Mouse (Mus musculus): Measurements from ENCODE around the gene Pepd.

The Pepd gene

DNA sequence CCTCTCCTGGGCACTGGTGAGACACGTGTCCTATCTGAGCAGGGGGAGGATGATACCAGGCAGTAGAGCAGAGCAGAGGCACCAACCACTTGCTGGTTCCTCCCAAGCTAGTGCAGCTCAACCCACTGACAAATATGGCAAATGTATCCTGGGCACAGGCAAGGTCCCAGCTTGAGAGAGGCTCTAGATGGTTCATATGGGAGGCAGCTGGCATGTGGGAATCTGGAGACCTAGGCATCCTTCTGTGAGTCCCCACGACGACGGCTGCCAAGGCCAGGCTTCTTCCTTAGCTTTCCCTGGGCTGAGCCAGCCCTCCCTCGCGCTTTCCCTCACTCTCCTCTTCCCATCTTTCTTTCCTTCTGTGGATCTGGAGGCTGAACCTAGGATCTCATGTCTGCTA, 118.4 kb downstream of the Pepd start:
- DNase-seq, result no peak

DNA sequence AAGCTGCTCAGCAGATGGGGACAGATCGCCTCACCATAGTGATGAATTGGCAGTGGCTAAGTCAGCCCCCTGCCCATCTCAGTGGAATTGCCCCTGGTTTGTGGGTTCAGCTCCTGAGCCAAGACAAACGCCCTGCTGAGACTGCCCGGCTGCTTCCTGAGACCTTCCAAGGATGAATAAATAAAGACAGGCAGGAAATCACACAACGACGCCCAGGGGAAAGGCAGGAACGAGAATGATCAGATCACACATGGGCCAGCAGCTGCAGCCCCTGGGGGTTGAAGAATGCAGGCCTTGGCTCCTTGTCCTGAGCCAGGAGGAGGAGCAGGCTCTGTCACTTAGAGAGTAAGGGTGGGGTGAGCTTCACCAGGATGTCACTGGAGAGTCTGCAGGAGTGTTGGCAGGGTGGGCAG, 123.0 kb downstream of the Pepd start:
- DNase-seq, result no peak

- DNase-seq, result no peak
These were observed 123.4 kb downstream of the Pepd start for GRCm38 (mm10) chr7:35035565-35035964.

DNA sequence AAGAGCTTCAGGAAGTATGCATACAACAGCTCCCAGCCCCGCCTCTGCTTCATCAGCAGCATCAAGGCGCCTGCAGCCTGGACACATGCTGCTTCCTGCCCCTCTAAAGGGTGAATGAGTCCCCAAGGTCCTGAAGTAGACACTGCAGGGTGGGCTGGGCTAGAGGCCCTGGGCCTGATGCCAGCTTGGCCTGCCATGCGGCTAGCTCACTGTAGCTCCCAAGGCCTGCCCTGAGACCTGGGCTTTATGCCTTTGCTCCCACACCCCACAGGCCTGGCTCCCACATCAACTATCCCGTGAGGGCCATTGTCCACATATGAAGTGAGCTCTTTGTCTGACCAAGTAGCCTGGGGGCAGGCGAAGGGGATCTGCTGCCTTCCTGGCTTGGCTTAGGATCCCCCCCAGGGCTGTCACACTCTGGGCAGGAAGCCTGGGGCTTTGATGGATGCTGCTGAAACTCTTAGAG, 124.1 kb downstream of the Pepd start:
- no peak for DNase-seq

DNA sequence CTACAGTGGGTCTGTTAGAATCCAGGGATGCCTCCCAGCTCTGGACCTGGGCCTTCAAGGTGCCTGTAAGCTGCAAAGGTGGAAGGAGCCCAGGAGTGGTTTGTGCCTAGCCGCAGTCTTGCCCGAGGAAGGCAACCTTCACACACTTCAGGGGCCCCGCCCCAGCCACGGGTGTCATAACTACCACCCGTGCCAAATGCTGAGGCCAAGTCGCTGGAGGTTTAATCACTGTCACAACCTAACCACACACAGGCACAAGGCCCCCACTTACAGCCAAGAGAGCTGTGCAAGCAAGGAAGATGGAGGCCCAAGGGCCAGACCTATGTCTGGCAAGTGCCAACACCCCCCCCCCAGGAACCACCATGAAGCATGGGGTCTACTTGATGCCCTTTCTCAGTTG, 125.2 kb downstream of the Pepd start:
- no peak for DNase-seq

DNA sequence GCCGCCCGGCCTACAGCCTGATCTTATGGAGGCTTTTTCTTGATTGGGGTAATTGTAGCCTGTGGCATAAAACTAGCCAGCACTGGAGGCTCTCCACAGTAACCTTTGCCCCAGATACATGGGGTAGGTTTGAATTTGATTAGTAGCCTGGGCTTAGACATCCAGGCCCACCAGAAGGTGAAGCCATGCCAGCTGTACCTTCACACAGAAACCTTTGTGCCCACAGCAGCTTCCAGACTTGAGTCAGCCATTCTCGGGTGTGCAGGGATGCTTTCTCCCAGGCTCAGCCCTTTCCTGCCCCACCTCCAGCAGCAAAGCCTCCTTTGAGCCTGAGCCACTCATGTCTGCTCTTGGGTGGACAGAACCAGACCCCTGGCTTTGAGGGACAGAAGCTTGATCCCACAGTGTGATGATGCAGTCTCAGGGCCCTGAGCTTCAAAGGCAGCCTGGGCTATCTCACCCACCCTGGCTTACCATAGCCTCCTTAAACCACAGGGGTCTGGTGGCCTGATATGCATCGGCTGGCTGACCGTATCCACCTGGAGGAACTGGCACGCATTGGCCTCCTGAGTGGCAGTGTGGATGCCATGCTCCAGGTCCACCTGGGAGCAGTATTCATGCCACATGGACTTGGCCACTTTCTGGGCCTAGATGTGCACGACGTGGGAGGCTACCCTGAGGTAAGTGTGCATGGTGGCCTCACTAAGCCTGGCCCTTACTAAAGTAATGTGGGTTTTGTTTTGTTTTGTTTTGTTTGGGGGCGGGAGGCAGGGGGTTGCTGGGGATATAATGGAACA, 128.2 kb downstream of the Pepd start:
- no peak for DNase-seq

GRCm38 (mm10) chr7:35041286-35042208, 129.4 kb downstream of the Pepd start:
- DNase-seq, result no peak

- DNase-seq, result no peak
These were observed 130.0 kb downstream of the Pepd start for GRCm38 (mm10) chr7:35042209-35042554.

DNA sequence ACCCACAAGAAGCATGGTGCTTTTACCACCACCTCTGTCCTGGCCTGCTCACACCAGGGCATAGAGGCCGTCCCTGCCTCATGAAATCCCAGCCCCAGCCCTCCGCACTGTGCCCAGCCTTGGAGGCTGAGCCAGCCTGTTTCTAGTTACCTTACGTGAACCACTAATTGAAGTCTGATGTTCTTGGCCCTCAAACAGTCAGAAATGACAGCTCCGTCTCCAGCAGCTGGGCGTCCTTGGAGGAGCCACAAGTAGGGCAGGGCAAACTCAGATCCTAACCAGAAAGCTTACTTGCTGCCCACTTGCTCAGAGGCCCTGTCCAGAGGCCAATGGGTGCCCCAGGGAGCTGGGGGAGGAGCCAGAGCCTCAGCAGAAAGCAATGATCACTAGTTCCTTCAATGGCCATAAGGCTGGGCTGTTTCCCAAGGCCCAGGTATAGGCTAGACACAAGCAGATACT, 130.6 kb downstream of the Pepd start:
- DNase-seq, result no peak

- DNase-seq, result no peak
These were observed 131.2 kb downstream of the Pepd start for GRCm38 (mm10) chr7:35043266-35043817.

GRCm38 (mm10) chr7:35044719-35045118, 132.5 kb downstream of the Pepd start:
- peak; percentile 48 for DNase-seq

DNA sequence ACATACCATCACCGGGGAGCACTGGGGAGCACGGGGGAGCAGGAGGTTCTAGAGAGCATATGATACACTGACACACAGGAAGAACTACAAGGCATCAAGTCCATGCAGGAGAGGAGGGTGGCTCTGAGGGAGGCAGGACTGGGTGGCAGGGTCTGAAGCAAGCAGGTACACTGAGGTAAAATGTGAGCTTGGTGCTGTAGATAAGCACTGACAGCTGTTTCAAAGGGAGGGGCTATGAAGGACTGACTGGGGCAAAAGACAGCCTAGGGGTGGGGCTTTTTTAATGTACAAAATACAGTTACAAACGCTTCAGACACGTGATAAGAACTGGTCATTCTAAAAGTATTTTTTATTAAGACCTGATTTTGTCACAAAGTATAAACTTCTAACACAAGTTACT, 133.9 kb downstream of the Pepd start:
- DNase-seq, result no peak

DNA sequence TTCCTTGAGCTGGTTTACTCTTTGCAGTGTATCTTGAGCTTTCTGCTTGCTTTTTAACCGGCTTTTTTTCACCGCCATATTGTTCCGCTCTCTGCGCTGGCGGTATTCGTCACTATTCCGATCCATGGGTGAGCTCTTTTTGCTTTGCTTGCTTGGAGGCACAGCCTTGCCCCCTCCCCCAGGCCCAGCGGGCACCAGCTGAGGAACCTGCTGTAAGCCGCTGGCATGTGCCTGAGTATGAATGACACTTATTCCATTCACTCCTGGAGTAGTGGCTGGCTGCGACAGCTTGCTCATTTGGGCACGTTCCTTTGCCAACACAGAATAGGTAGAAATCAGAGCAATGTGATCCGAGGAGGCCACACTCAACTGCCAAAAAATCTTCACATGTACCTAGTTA, 138.4 kb downstream of the Pepd start:
- DNase-seq, result no peak

GRCm38 (mm10) chr7:35053161-35053560, 141.0 kb downstream of the Pepd start:
- DNase-seq, result no peak

DNA sequence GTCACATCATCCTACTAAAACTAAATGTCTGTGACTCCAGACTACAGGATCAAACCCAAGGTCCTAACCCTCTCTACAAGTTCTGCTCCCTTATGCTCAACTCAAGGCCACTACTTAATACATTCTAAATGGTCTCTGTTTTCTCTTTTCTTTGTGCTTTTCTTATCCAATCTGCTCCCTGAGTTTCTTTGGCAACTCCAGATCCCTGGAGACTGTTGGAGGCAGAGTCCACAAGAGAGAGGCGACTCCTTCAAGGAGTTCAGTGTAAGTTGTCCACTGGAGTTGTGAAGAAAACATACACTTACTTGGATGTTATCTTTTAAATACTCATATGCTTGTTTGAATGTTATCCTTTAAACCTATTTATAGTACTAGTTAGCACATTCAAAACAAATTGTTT, 142.1 kb downstream of the Pepd start:
- no peak for DNase-seq

DNA sequence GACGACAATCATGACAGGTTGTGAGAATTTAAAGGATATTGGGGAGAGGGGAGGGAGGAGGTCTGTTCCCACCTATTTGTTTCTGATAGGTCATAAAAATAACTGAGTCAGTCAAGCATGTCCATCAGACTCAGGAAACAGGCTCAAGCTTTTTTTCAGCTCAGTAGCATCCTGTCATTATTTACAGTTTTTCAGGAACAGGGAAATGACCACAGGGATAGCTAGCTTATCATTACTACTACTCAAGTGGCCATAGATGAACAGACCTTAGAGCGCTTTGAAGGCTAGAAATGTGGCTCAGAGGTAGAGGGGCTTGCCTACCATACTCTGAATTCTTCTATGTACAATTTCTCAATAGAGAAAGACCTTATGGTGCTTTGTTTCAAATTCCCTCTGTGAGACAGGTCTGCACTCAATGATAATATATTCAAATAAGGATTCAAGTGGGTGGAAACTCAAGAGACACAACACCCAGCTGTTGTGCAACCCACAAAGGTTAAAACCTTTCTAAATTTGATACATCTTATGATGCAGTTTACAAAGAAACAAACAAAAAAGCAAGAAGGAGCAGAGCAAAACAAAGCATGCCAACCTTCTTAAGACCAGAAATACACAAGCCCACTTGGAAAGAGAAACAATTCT, 142.9 kb downstream of the Pepd start:
- no peak for DNase-seq

GRCm38 (mm10) chr7:35055619-35056435, 143.6 kb downstream of the Pepd start:
- peak; percentile 77 for DNase-seq

GRCm38 (mm10) chr7:35056436-35056864, 144.3 kb downstream of the Pepd start, which contains the start of gene Cebpg:
Gene Cebpg (minus strand): TSS chr7:35056573.
- peak; percentile 98 for DNase-seq

DNA sequence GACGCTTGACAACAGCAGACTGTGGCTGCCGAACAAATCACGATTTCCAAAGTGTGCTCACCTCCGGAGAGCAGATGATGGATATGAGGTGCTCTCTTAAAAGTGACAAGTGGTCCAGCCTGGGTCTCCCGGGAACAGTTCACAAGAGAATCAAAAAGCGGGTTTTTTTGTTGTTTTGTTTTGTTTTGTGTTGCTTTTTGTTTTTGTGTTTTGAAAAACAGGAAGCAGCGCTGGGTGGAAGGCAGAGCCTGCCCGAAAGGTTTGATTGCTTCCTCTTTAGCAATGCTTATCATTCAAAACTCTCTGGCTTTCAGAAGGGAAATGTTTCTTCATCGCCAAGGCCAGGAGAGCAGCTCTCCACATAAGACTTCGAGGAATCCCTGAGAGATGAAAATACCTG, 144.8 kb downstream of the Pepd start:
- no peak for DNase-seq

DNA sequence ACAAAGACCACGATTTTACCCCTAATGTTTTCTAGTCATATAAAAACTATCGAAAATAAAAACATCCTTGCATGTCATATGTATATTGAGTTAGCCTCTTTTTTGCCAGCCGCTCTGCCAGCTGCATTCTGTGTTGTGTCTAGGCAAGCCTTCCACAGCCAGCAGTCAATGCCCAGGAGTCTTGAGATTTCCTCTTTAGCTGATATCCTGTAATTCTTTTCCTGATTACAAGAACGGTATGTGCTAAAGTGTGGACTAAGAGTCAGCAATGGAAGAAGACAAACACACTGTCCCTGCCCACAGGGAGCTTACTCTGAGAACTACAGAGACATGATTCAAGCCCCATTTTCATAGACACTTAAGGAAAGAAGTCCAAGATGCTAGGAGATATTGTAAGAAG, 145.4 kb downstream of the Pepd start:
- no peak for DNase-seq

GRCm38 (mm10) chr7:35058329-35058728, 146.2 kb downstream of the Pepd start:
- DNase-seq, result no peak

- DNase-seq, result no peak
These were observed 147.3 kb downstream of the Pepd start for GRCm38 (mm10) chr7:35059467-35059866.
